Mouse (Mus musculus) G1E (cell line): ENCODE data around the gene Smpd3. TPM values are rescaled to one million over a fixed set of nuclear protein-coding genes. Genes with fewer than 3 reads are reported as not detected.

ENCODE experiments used
- ATAC-seq: 2 replicates; pipeline ENCODE4 v1.8.0; 2016; ENCODE audit warnings: mild to moderate bottlenecking; ENCODE audit not compliant: insufficient number of reproducible peaks, poor library complexity, low FRiP score, severe bottlenecking; ENCODE audit errors: extremely low read depth
- DNase-seq: peaks from one replicate; pipeline ENCODE4 v3.0.0; 2012; ENCODE audit warnings: low spot score
- H3K27me3 ChIP-seq: 2 replicates; pipeline ENCODE4 v1.6.1; 2012; ENCODE audit warnings: mild to moderate bottlenecking, low read length, inconsistent platforms; ENCODE audit not compliant: insufficient read depth
- H3K36me3 ChIP-seq: replicated peaks from 2 replicates; pipeline ENCODE3; 2012; ENCODE audit warnings: mild to moderate bottlenecking, inconsistent platforms
- H3K4me1 ChIP-seq: 2 replicates; pipeline ENCODE4 v1.6.1; 2012; ENCODE audit warnings: low read depth, low read length, inconsistent platforms, mixed read lengths; ENCODE audit not compliant: insufficient read depth
- H3K4me3 ChIP-seq: 2 replicates; pipeline ENCODE4 v1.5.1; 2012; ENCODE audit warnings: low read depth, mild to moderate bottlenecking, inconsistent platforms, low read length, moderate library complexity, mixed read lengths
- H3K9me3 ChIP-seq: replicated peaks from 2 replicates; pipeline ENCODE4 v1.6.1; 2012; ENCODE audit warnings: inconsistent platforms
- CTCF ChIP-seq: IDR thresholded peaks from 2 replicates; pipeline ENCODE4 v1.5.1; 2012; ENCODE audit warnings: low read depth, low read length, inconsistent platforms, mixed read lengths
- GATA1 ChIP-seq: IDR thresholded peaks from 2 replicates; pipeline ENCODE4 v1.6.1; 2012; ENCODE audit warnings: borderline replicate concordance, low read length, inconsistent platforms, mixed read lengths
- GATA2 ChIP-seq: IDR thresholded peaks from 2 replicates; pipeline ENCODE4 v1.6.1; 2012; ENCODE audit warnings: low read depth, low read length, inconsistent platforms, borderline replicate concordance
- POLR2AphosphoS5 ChIP-seq: IDR thresholded peaks from 2 replicates; pipeline ENCODE4 v1.6.1; 2012; ENCODE audit warnings: low read depth, low read length, inconsistent platforms; ENCODE audit not compliant: insufficient replicate concordance
- TAL1 ChIP-seq: conservative IDR thresholded peaks from 2 replicates; pipeline ENCODE4 v1.6.1; 2012; ENCODE audit warnings: low read depth, low read length, inconsistent platforms, mixed read lengths
- polyA plus RNA-seq: library from polyadenylated mRNA; stranded (reverse); fragments of >175 nt; gene quantifications from 2 replicates; pipeline ENCODE4 v1.2.3, GENCODE M21; 2012
- total RNA-seq, 2 experiments: library from RNA; stranded (forward) in 1 of 2; stranded (reverse) in 1 of 2; fragments of 200-1000 nt in 1 of 2; fragments of >200 nt in 1 of 2; fragmentation: Nextera tagmentation in 1 of 2; gene quantifications; 2 replicates each; pipeline ENCODE4 v1.2.3; 2014 to 2017

The Smpd3 gene
- total and polyA plus RNA-seq, 3 experiments = not detected

DNA sequence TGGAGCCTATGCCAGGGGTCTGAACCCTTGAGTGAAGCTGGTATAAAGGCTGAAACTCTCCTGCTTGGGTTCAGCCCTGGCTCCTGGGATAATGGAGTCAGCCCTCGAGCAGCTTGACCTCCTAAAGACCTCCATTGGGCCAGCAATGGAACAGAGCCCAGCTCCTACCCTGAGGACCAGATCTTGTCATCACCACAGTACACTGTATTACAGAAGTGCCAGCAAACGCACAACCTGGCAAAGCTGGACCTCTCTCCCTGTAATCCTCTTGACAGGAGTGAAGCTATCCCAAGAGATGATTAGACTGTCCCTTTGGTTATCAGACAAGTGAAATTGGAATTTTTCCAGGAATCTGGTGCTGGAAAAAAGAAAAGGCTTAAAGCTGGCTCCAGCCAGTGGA, 13.3 kb upstream of the Smpd3 start:
- H3K27me3 ChIP-seq = peaks cover 4% of the 10 kb centered on the region
- no peak for DNase-seq
- H3K9me3 ChIP-seq = no peaks in the 10 kb centered on the region
- no peak for ATAC-seq
- H3K4me3 ChIP-seq = no peak overlapping the region
- TF ChIP-seq CTCF (no peak), GATA1 (no peak), POLR2AphosphoS5 (no peak), TAL1 (no peak), GATA2 (no peak)
- H3K4me1 ChIP-seq = no peaks in the 10 kb centered on the region
- no peaks in the 10 kb centered on the region for H3K36me3 ChIP-seq

- Histone ChIP-seq H3K27me3 (peaks cover 4% of the 10 kb centered on the region), H3K4me1 (no peaks in the 10 kb centered on the region), H3K36me3 (no peaks in the 10 kb centered on the region), H3K9me3 (no peaks in the 10 kb centered on the region), H3K4me3 (no peak overlapping the region)
- no peak for TF ChIP-seq TAL1
- no peak for TF ChIP-seq GATA1
- no peak for TF ChIP-seq CTCF
- TF ChIP-seq POLR2AphosphoS5 = no peak
- TF ChIP-seq GATA2 = no peak
- DNase-seq (no peak), ATAC-seq (no peak)
Measured at GRCm38 (mm10) chr8:106349398-106349797, 11.6 kb upstream of the Smpd3 start.

DNA sequence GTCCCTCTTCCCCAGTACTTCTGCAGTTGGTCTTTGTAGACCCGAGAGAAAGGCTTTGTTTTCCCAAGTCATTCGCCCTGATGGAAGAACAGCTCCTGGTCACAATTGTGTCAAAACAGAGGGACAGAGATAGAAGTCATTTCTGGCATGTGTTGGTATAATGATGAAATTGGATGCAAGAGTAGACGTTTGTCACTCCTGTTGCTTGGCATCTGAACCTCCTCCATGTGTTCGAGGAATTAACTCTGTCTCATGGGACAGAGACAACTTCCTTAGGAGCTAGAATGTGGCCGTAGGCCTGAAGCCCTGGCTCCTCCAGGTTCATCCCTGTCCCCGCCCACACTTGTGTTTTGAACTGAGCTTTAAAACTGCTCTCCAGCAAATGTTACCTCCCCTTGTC, 8.3 kb upstream of the Smpd3 start:
- ATAC-seq (no peak), DNase-seq (no peak)
- H3K36me3 ChIP-seq = no peaks in the 10 kb centered on the region
- TF ChIP-seq POLR2AphosphoS5 (no peak), GATA2 (no peak), TAL1 (no peak), CTCF (no peak), GATA1 (no peak)
- H3K27me3 ChIP-seq = peaks cover 4% of the 10 kb centered on the region
- no peak overlapping the region for H3K4me3 ChIP-seq
- H3K4me1 ChIP-seq = no peaks in the 10 kb centered on the region
- no peaks in the 10 kb centered on the region for H3K9me3 ChIP-seq

DNA sequence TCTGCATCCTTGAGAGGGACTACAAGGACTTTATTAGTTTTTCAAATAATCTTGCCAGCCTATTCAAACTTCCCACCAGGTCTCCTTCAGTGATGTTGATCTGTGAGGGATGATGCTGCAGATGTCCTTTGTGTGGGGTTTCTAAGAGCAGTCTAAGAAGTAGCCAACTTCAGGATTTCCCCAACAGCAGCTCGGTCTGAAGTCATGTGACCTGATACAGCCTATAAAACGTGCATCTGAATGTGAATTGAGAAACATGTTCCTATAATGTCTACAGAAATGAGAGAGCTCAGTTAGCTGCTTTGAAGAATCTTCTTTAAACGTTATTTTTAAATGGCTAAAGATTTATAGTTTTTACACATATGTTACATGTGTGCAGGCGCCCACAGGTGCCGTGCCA, 5.7 kb upstream of the Smpd3 start:
- Histone ChIP-seq H3K4me3 (no peak overlapping the region), H3K9me3 (no peaks in the 10 kb centered on the region), H3K27me3 (peaks cover 2% of the 10 kb centered on the region; the same call in 1 of the 2 replicates), H3K4me1 (no peaks in the 10 kb centered on the region), H3K36me3 (no peaks in the 10 kb centered on the region)
- no peak for TF ChIP-seq TAL1
- no peak for TF ChIP-seq CTCF
- no peak for TF ChIP-seq GATA1
- TF ChIP-seq POLR2AphosphoS5 = no peak
- no peak for TF ChIP-seq GATA2
- DNase-seq = no peak
- ATAC-seq = no peak

DNA sequence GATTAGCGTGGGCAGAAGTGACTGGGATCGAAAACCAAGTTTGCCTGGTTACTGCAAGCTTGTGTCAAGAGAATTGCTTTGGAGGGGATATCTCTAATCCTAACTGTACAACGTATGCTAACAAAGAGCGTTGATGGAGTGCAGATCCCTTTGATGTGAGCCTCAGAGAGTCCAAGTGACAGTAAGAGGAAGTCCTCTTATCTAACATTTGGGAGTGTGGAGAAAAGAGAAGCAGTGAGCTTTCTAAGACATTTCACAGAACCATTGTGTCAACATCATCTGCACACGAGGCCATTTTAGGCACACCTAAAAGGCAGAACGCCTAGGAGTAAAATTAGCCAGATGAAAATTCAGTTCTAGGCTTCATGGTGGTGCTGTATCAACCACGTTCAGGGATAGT, 5.0 kb upstream of the Smpd3 start:
- Histone ChIP-seq H3K4me3 (no peak overlapping the region), H3K36me3 (no peaks in the 10 kb centered on the region), H3K27me3 (peaks cover 5% of the 10 kb centered on the region; the same call in 1 of the 2 replicates), H3K4me1 (peaks cover 3% of the 10 kb centered on the region; the same call in 1 of the 2 replicates), H3K9me3 (no peaks in the 10 kb centered on the region)
- DNase-seq = no peak
- ATAC-seq = no peak
- TF ChIP-seq CTCF (no peak), TAL1 (no peak), GATA2 (no peak), GATA1 (no peak), POLR2AphosphoS5 (no peak)

- Histone ChIP-seq H3K4me3 (no peak overlapping the region), H3K36me3 (no peaks in the 10 kb centered on the region), H3K27me3 (peaks cover 6% of the 10 kb centered on the region; the same call in 1 of the 2 replicates), H3K4me1 (peaks cover 3% of the 10 kb centered on the region; the same call in 1 of the 2 replicates), H3K9me3 (no peaks in the 10 kb centered on the region)
- DNase-seq = no peak
- ATAC-seq = no peak
- no peak for TF ChIP-seq GATA1
- no peak for TF ChIP-seq GATA2
- no peak for TF ChIP-seq CTCF
Measured at GRCm38 (mm10) chr8:106338741-106339209, 987 bp upstream of the Smpd3 start.

- ATAC-seq (no peak), DNase-seq (no peak)
- Histone ChIP-seq H3K36me3 (no peaks in the 10 kb centered on the region), H3K9me3 (no peaks in the 10 kb centered on the region), H3K4me3 (no peak overlapping the region), H3K27me3 (peaks cover 6% of the 10 kb centered on the region; the same call in 1 of the 2 replicates), H3K4me1 (peaks cover 3% of the 10 kb centered on the region; the same call in 1 of the 2 replicates)
- TF ChIP-seq TAL1 (no peak), POLR2AphosphoS5 (no peak), CTCF (no peak)
Measured at GRCm38 (mm10) chr8:106336561-106336960, 1.2 kb downstream of the Smpd3 start.
